Mouse (Mus musculus) activated CD4-positive, CD25-positive, alpha-beta regulatory T cell, adult 4 months (primary cell): ENCODE results near the gene Asnsd1. TPM values are rescaled to one million over a fixed set of nuclear protein-coding genes. Genes with fewer than 3 reads are reported as not detected.
"Not testable (repeated sequence)": the region's sequence is repeated elsewhere in the genome, so short reads cannot be mapped to it uniquely, and the experiment has no call there.

Source experiments
- ATAC-seq: one replicate; pipeline ENCODE4 v1.8.0; 2017
- polyA plus RNA-seq, 2 experiments: library from polyadenylated mRNA; unstranded; fragments of 100-300 nt; shearing (Covaris generic); gene quantifications; one replicate each; pipeline ENCODE4 v1.2.1; 2017

The Asnsd1 gene
- polyA plus RNA-seq = 10 to 100 TPM; 56.8 to 68.4 TPM

GRCm38 (mm10) chr1:53352327-53353261 is at the start of gene Asnsd1, which contains the start of the genes Asdurf and Gm28551:
TSS of gene Asnsd1 (minus strand) at chr1:53352752.
TSS of gene Asdurf (minus strand) at chr1:53352619.
TSS of gene Gm28551 (minus strand) at chr1:53352667.
- peak; percentile 98 for ATAC-seq

GRCm38 (mm10) chr1:53393936-53394760 is 41.6 kb upstream of the Asnsd1 start:
- not testable (repeated sequence) for ATAC-seq

GRCm38 (mm10) chr1:53388762-53389161 is 36.2 kb upstream of the Asnsd1 start:
- ATAC-seq = no peak

- no peak for ATAC-seq
These were observed 31.6 kb upstream of the Asnsd1 start for GRCm38 (mm10) chr1:53384085-53384688.

GRCm38 (mm10) chr1:53377731-53378130 is 25.2 kb upstream of the Asnsd1 start:
- ATAC-seq = no peak

- not testable (repeated sequence) for ATAC-seq
These were observed 23.4 kb upstream of the Asnsd1 start for GRCm38 (mm10) chr1:53375965-53376364.

GRCm38 (mm10) chr1:53358988-53359387 is 6.4 kb upstream of the Asnsd1 start:
- ATAC-seq = no peak

GRCm38 (mm10) chr1:53341071-53341470 is 11.5 kb downstream of the Asnsd1 start:
- no peak for ATAC-seq

- ATAC-seq = not testable (repeated sequence)
These were observed 15.1 kb downstream of the Asnsd1 start for GRCm38 (mm10) chr1:53337403-53337802.

- no peak for ATAC-seq
These were observed 17.1 kb downstream of the Asnsd1 start for GRCm38 (mm10) chr1:53335465-53335864.

GRCm38 (mm10) chr1:53333527-53333926 is 19.0 kb downstream of the Asnsd1 start:
- ATAC-seq = not testable (repeated sequence)

GRCm38 (mm10) chr1:53324827-53325494 is 27.6 kb downstream of the Asnsd1 start:
- no peak for ATAC-seq

- ATAC-seq = no peak
These were observed 28.3 kb downstream of the Asnsd1 start for GRCm38 (mm10) chr1:53324277-53324676.

GRCm38 (mm10) chr1:53323254-53323653 is 29.3 kb downstream of the Asnsd1 start:
- ATAC-seq = no peak

GRCm38 (mm10) chr1:53321662-53322344 is 30.7 kb downstream of the Asnsd1 start:
- ATAC-seq = no peak

GRCm38 (mm10) chr1:53312989-53313967 is 39.3 kb downstream of the Asnsd1 start, which contains the start of gene Osgepl1:
TSS of gene Osgepl1 (plus strand) at chr1:53313624.
- peak; percentile 95 for ATAC-seq

- no peak for ATAC-seq
These were observed 52.0 kb downstream of the Asnsd1 start for GRCm38 (mm10) chr1:53300506-53300905.

GRCm38 (mm10) chr1:53296581-53297383 is 55.8 kb downstream of the Asnsd1 start, which contains the start of the genes Pms1, Ormdl1 and Gm28778:
TSS of gene Pms1 (minus strand) at chr1:53297018.
TSS of gene Ormdl1 (plus strand) at chr1:53297095.
TSS of gene Gm28778 (plus strand) at chr1:53297111.
- ATAC-seq = peak; percentile 98
